Mouse (Mus musculus) lung, adult 2 months (tissue): ENCODE results near the gene Adamts4.

Experiments
- CTCF ChIP-seq: fragments of 200-500 bp; IDR thresholded peaks from 2 replicates; pipeline ENCODE4 v1.5.1; 2011; ENCODE audit warnings: mild to moderate bottlenecking, low read length, control low read depth; ENCODE audit not compliant: insufficient read depth
- POLR2A ChIP-seq: fragments of 200-500 bp; IDR thresholded peaks from 2 replicates; pipeline ENCODE4 v1.6.1; 2011; ENCODE audit warnings: low read depth, mild to moderate bottlenecking, control low read depth, low read length, borderline replicate concordance; ENCODE audit errors: extremely low read depth

GRCm38 (mm10) chr1:171235791-171236190 is 14.4 kb upstream of the Adamts4 start:
- TF ChIP-seq CTCF: no peak
- no peak for TF ChIP-seq POLR2A
